ENCODE assay signal across 17 mouse cellular contexts in genomic region chr6:99818486-99818885, GRCm38 (mm10).
DNase-seq lines count a peak whose midpoint lies in the region; ATAC-seq and TF ChIP-seq lines count a peak whose summit lies in the region.
"Had no signal": no experiment of that assay in that cellular context is flagged by ENCODE, and none has a peak within 500 bp of the region (broad histone marks: within the 10 kb centered on the region; RNA-seq: fewer than 3 reads in every experiment).

No protein-coding gene starts in this region.

- WGBS in intestine, postnatal 0 days = 82% methylated on average over 6 of the region's 6 CpGs
- WGBS in intestine, embryonic 16.5 days = 80% methylated on average over 6 of the region's 6 CpGs
- WGBS in lung, embryonic 14.5 days = 86% methylated on average over 6 of the region's 6 CpGs

- no peak for ATAC-seq in intestine, postnatal 0 days
- no peak for ATAC-seq in intestine, embryonic 16.5 days
- ATAC-seq in lung, embryonic 14.5 days (ENCODE audit: insufficient read depth) = no peak
- ATAC-seq: forebrain, embryonic 15.5 days had no signal

- H3K27me3 ChIP-seq in intestine, postnatal 0 days (replicated peaks; ENCODE audit: control insufficient read depth, insufficient read depth, low read length) = no peaks in the 10 kb centered on the region
- H3K27me3 ChIP-seq in intestine, embryonic 16.5 days (replicated peaks; ENCODE audit: control insufficient read depth, insufficient read depth, low read length) = no peaks in the 10 kb centered on the region
- H3K27me3 ChIP-seq in lung, embryonic 14.5 days (ENCODE audit: insufficient read depth, low read length) = no peaks in the 10 kb centered on the region
- H3K27me3 ChIP-seq: forebrain, embryonic 15.5 days had no signal

- TF ChIP-seq CTCF in intestine, postnatal 0 days (IDR thresholded peaks at IDR 0.05; ENCODE audit: low read depth) = peak; percentile 52
- TF ChIP-seq CTCF in lung, embryonic 14.5 days (IDR thresholded peaks at IDR 0.05; ENCODE audit: low read depth) = peak; percentile 36; the same call in 1 of the 2 replicates

- H3K36me3 ChIP-seq in intestine, postnatal 0 days (ENCODE audit: control insufficient read depth, insufficient read depth) = no peaks in the 10 kb centered on the region
- H3K36me3 ChIP-seq in intestine, embryonic 16.5 days (ENCODE audit: control insufficient read depth, insufficient read depth, low read length) = no peaks in the 10 kb centered on the region
- no peaks in the 10 kb centered on the region for H3K36me3 ChIP-seq in lung, embryonic 14.5 days (ENCODE audit: insufficient read depth)
- H3K36me3 ChIP-seq: embryonic facial prominence, embryonic 12.5 days; forebrain, embryonic 15.5 days; heart, embryonic 13.5 days had no signal

- no peak for DNase-seq in lung, embryonic 14.5 days
- no peak for DNase-seq in lung, postnatal 36 days
- DNase-seq in adipocyte (ENCODE audit: low spot score) = peak; percentile 34
- DNase-seq in adrenal gland, adult (ENCODE audit: inconsistent age in 2 of 2, low spot score in 1 of 2) = no peak
- DNase-seq: adrenal gland, postnatal 10 days; cerebellum, adult 11-12 months; cerebellum, adult 9-10 months; cerebellum, postnatal 25 days; gastrocnemius, postnatal 36 days; heart, adult 11 months; heart, postnatal 10 days had no signal

- H3K9ac ChIP-seq in intestine, postnatal 0 days (ENCODE audit: low read depth, low read length) = no peak overlapping the region
- no peak overlapping the region for H3K9ac ChIP-seq in intestine, embryonic 16.5 days (ENCODE audit: low read depth, low read length)
- H3K9ac ChIP-seq in lung, embryonic 14.5 days = no peak overlapping the region
- H3K9ac ChIP-seq: embryonic facial prominence, embryonic 12.5 days; forebrain, embryonic 15.5 days; heart, embryonic 13.5 days; hindbrain, embryonic 14.5 days had no signal

- H3K4me1 ChIP-seq in intestine, postnatal 0 days (replicated peaks; ENCODE audit: control insufficient read depth, insufficient read depth, low read length) = no peaks in the 10 kb centered on the region
- H3K4me1 ChIP-seq in intestine, embryonic 16.5 days (ENCODE audit: control insufficient read depth, insufficient read depth, low read length) = no peaks in the 10 kb centered on the region
- 0 out of 2 replicates have a peak, but pooled peaks cover 4% of the 10 kb centered on the region for H3K4me1 ChIP-seq in lung, embryonic 14.5 days (ENCODE audit: insufficient read depth)

- H3K27ac ChIP-seq in intestine, postnatal 0 days (ENCODE audit: low read depth, low read length) = no peak overlapping the region
- H3K27ac ChIP-seq in intestine, embryonic 16.5 days (ENCODE audit: low read length) = no peak overlapping the region
- no peak overlapping the region for H3K27ac ChIP-seq in lung, embryonic 14.5 days (ENCODE audit: low read depth)
- H3K27ac ChIP-seq: embryonic facial prominence, embryonic 12.5 days; forebrain, embryonic 15.5 days; heart, embryonic 13.5 days; hindbrain, embryonic 14.5 days had no signal

- no peaks in the 10 kb centered on the region for H3K9me3 ChIP-seq in intestine, postnatal 0 days (ENCODE audit: control insufficient read depth)
- H3K9me3 ChIP-seq in intestine, embryonic 16.5 days (ENCODE audit: control insufficient read depth, low read length) = no peaks in the 10 kb centered on the region
- no peaks in the 10 kb centered on the region for H3K9me3 ChIP-seq in lung, embryonic 14.5 days (ENCODE audit: low read depth, low read length)
- H3K9me3 ChIP-seq: embryonic facial prominence, embryonic 12.5 days; forebrain, embryonic 15.5 days; heart, embryonic 13.5 days had no signal

- no peak overlapping the region for H3K4me3 ChIP-seq in intestine, postnatal 0 days (ENCODE audit: low read depth, low read length)
- H3K4me3 ChIP-seq in intestine, embryonic 16.5 days (ENCODE audit: low read length) = no peak overlapping the region
- no peak overlapping the region for H3K4me3 ChIP-seq in lung, embryonic 14.5 days (ENCODE audit: low read depth, low read length)
- H3K4me3 ChIP-seq: embryonic facial prominence, embryonic 12.5 days; forebrain, embryonic 15.5 days; heart, embryonic 13.5 days had no signal

- H3K4me2 ChIP-seq in intestine, postnatal 0 days (replicated peaks; ENCODE audit: low read depth) = no peak overlapping the region
- no peak overlapping the region for H3K4me2 ChIP-seq in intestine, embryonic 16.5 days (ENCODE audit: low read depth, low read length)
- no peak overlapping the region for H3K4me2 ChIP-seq in lung, embryonic 14.5 days
- H3K4me2 ChIP-seq: embryonic facial prominence, embryonic 12.5 days; forebrain, embryonic 15.5 days; heart, embryonic 13.5 days; hindbrain, embryonic 14.5 days had no signal
